Mouse (Mus musculus) midbrain, embryonic 14.5 days (tissue): ENCODE measurements around the gene Suco. TPM values are rescaled to one million over a fixed set of nuclear protein-coding genes. Genes with fewer than 3 reads are reported as not detected.

Source experiments
- ATAC-seq: fragments of 200-750 bp; cut with Nextera tagmentation; 2 replicates; pipeline ENCODE4 v1.8.0; 2017; ENCODE audit warnings: moderate number of reproducible peaks, moderate library complexity; ENCODE audit not compliant: low FRiP score, low TSS enrichment
- DNase-seq: peaks from one replicate; pipeline ENCODE4 v3.0.0-alpha.2; 2015
- H3K27ac ChIP-seq: fragments of 300-500 bp; sonication (generic); replicated peaks from 2 replicates; pipeline ENCODE4 v1.5.1; 2014; ENCODE audit warnings: mild to moderate bottlenecking, low read depth, low read length, moderate library complexity
- H3K27me3 ChIP-seq: fragments of 300-500 bp; sonication (generic); 2 replicates; pipeline ENCODE4 v1.6.1; 2014; ENCODE audit warnings: low read length, control low read depth, mixed read lengths; ENCODE audit not compliant: control insufficient read depth, insufficient read depth
- H3K36me3 ChIP-seq: fragments of 300-500 bp; sonication (generic); 2 replicates; pipeline ENCODE4 v1.6.1; 2014; ENCODE audit warnings: low read length, control low read depth; ENCODE audit not compliant: control insufficient read depth, insufficient read depth
- H3K4me1 ChIP-seq: fragments of 300-500 bp; sonication (generic); 2 replicates; pipeline ENCODE4 v1.6.1; 2014; ENCODE audit warnings: mild to moderate bottlenecking, antibody characterized with exemption, low read length, control low read depth; ENCODE audit not compliant: control insufficient read depth, insufficient read depth
- H3K4me2 ChIP-seq: fragments of 300-500 bp; sonication (generic); 2 replicates; pipeline ENCODE4 v1.6.1; 2014; ENCODE audit warnings: mild to moderate bottlenecking, low read length, moderate library complexity
- H3K4me3 ChIP-seq: fragments of 300-500 bp; sonication (generic); replicated peaks from 2 replicates; pipeline ENCODE4 v1.5.1; 2014; ENCODE audit warnings: low read depth, low read length
- H3K9ac ChIP-seq: fragments of 300-500 bp; sonication (generic); replicated peaks from 2 replicates; pipeline ENCODE4 v1.6.1; 2014; ENCODE audit warnings: mild to moderate bottlenecking, low read length, moderate library complexity
- H3K9me3 ChIP-seq: fragments of 300-500 bp; sonication (generic); 2 replicates; pipeline ENCODE4 v1.6.1; 2016; ENCODE audit warnings: low read length, control low read depth, mixed read lengths; ENCODE audit not compliant: control insufficient read depth
- WGBS: fragments of 180-500 bp; shearing (Covaris S2); extraction: QIAGEN DNeasy Blood & Tissue Kit; methylation state at CpG from one replicate; pipeline ENCODE4 v1.1.7; 2014; 5-methylcytosine and 5-hydroxymethylcytosine counted together
- polyA plus RNA-seq: library from polyadenylated mRNA; unstranded; fragments of >200 nt; fragmentation: Nextera tagmentation; extraction: Ambion mirVana; gene quantifications from 2 replicates; pipeline ENCODE4 v1.2.1, GENCODE M21; 2014

Suco gene
- polyA plus RNA-seq, 1 experiment from 2014 or later, result 27.8 TPM

DNA sequence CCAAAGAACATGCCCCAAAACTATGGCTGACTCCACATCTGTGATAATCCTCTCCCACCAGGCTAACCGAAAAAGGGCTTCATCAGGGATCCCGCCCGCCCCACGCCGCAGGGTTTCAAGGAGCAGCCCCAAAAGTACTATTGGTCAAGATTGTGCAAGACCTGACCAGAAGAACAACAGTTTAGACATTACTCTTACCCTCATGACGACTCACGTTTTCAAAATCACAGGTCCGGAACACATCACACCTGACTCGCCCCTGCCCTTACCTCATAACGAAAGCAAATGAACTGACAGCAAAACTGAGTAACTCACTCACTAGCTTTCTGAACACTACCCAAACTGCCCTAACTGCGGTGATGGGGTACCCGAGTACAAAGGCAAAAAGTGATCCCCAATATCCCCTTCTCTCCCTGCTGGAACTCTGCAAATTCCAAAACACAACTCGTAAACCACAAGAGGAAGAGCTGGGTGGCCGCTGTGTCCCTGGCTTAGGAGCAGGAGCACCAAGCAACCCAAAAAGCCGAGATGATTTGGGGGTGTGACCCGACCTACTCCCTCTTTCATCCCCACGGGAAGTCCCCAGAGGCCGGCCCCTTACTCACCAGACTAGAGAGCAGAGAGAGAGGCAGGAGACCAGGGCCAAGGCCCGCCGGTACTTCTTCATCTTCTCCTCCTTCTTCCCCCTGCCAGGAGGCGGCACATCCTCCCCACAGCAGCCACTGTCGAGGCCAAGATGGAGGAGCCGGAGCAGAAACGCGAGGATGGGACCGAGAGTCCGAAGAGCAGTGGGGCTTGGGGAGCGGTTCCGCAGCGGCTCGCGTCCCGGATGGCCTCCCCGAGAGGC is 553 bp downstream of the Suco start:
- Histone ChIP-seq H3K9ac (peak overlapping the region; percentile 91), H3K4me1 (peaks cover 26% of the 10 kb centered on the region), H3K27ac (peak overlapping the region; percentile 98), H3K4me2 (peak overlapping the region; percentile 90), H3K36me3 (no peaks in the 10 kb centered on the region), H3K27me3 (no peaks in the 10 kb centered on the region), H3K9me3 (no peaks in the 10 kb centered on the region), H3K4me3 (peak overlapping the region; percentile 82)
- peak; percentile 62; the same call in 1 of the 2 replicates for ATAC-seq
- under 1% methylated on average over 34 of the region's 34 CpGs for WGBS
- no peak for DNase-seq

DNA sequence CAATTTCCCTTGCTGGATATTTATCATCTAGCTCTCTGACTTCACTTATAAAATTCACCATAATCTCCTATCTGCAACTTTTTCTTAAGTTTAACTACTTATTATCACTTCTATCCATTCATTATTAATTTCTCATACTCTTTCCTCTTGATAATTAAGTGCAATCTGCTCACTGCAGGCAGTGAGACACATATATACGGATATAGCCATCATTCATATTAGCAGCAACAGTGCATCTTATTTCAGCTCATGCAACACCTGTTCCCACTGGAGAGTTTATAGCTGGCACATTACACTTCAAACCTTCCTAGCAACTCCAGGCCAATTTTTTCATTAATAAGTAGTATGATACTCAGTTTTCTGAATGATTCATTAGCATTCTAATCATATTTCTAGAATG is 7.1 kb downstream of the Suco start:
- no peak overlapping the region for H3K4me3 ChIP-seq
- 88% methylated on average over 1 of the region's 1 CpGs for WGBS
- no peaks in the 10 kb centered on the region for H3K27me3 ChIP-seq
- no peaks in the 10 kb centered on the region for H3K9me3 ChIP-seq
- DNase-seq (no peak), ATAC-seq (no peak)
- H3K9ac ChIP-seq, result no peak overlapping the region
- no peaks in the 10 kb centered on the region for H3K36me3 ChIP-seq
- H3K4me1 ChIP-seq, result peaks cover 8% of the 10 kb centered on the region
- H3K27ac ChIP-seq, result no peak overlapping the region
- H3K4me2 ChIP-seq, result no peak overlapping the region

DNA sequence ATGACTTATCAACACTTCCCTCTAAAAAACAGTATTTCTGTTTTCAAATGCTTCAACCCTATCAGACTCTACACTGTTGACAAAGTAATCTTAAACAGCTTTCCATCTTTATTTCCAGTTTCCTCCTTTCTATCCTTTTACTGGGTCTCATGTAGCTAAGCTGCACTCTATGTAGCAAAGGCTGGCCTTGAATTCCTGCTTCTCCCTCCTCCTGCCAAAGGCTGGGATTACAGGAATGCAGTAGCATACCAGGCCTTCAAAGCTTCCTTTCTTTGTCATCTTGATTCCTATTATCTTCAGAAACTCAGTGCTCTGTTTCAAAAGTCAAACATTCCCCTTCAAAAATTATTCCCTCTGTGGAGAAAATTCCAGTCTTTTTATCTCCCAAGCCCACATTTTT is 8.1 kb downstream of the Suco start:
- H3K36me3 ChIP-seq, result no peaks in the 10 kb centered on the region
- no peak overlapping the region for H3K4me2 ChIP-seq
- H3K4me3 ChIP-seq, result no peak overlapping the region
- DNase-seq (no peak), ATAC-seq (no peak)
- no peaks in the 10 kb centered on the region for H3K9me3 ChIP-seq
- no peaks in the 10 kb centered on the region for H3K4me1 ChIP-seq
- H3K27me3 ChIP-seq, result no peaks in the 10 kb centered on the region
- H3K27ac ChIP-seq, result no peak overlapping the region
- no peak overlapping the region for H3K9ac ChIP-seq

- DNase-seq (no peak), ATAC-seq (no peak)
- H3K4me1 ChIP-seq, result no peaks in the 10 kb centered on the region
- no peaks in the 10 kb centered on the region for H3K9me3 ChIP-seq
- no peaks in the 10 kb centered on the region for H3K36me3 ChIP-seq
- H3K9ac ChIP-seq, result no peak overlapping the region
- H3K27me3 ChIP-seq, result no peaks in the 10 kb centered on the region
- no peak overlapping the region for H3K4me3 ChIP-seq
- no peak overlapping the region for H3K4me2 ChIP-seq
- WGBS, result 87% methylated on average over 2 of the region's 2 CpGs
- no peak overlapping the region for H3K27ac ChIP-seq
Measured at GRCm38 (mm10) chr1:161863742-161864141, 12.7 kb downstream of the Suco start.

DNA sequence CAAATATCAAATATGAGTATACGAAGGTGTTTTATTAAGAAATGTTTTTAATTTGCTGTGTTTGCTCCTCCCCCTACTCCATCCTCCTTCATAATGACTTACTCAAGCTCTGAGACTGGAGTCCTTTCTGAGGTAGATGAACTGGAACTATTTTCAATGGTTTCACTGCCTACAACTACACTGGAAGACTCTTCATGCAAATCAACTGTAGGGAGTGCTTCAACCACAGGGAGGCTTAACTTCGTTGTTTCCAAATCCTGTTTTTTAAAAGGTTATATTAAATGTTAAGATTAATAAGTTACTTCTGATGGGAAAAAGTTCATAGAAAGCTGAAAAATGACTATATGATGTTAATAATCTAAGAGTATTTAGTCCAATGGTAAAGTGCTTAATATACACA is 17.2 kb downstream of the Suco start:
- WGBS, result 95% methylated on average over 2 of the region's 2 CpGs
- H3K4me2 ChIP-seq, result no peak overlapping the region
- DNase-seq (no peak), ATAC-seq (no peak)
- no peaks in the 10 kb centered on the region for H3K4me1 ChIP-seq
- no peak overlapping the region for H3K4me3 ChIP-seq
- H3K9me3 ChIP-seq, result no peaks in the 10 kb centered on the region
- H3K27ac ChIP-seq, result no peak overlapping the region
- no peak overlapping the region for H3K9ac ChIP-seq
- peaks cover 19% of the 10 kb centered on the region for H3K36me3 ChIP-seq
- no peaks in the 10 kb centered on the region for H3K27me3 ChIP-seq

- 94% methylated on average over 2 of the region's 2 CpGs for WGBS
- Histone ChIP-seq H3K36me3 (peaks cover 27% of the 10 kb centered on the region), H3K27ac (no peak overlapping the region), H3K4me1 (no peaks in the 10 kb centered on the region), H3K9ac (no peak overlapping the region), H3K4me3 (no peak overlapping the region), H3K4me2 (no peak overlapping the region), H3K27me3 (no peaks in the 10 kb centered on the region), H3K9me3 (no peaks in the 10 kb centered on the region)
- no peak for DNase-seq
- no peak for ATAC-seq
Measured at GRCm38 (mm10) chr1:161826677-161827076, 49.8 kb downstream of the Suco start.

- 96% methylated on average over 5 of the region's 5 CpGs for WGBS
Measured at GRCm38 (mm10) chr1:161809428-161809827, 67.1 kb downstream of the Suco start.

GRCm38 (mm10) chr1:161808980-161809379 is 67.5 kb downstream of the Suco start:
- 90% methylated on average over 6 of the region's 6 CpGs for WGBS
- Histone ChIP-seq H3K27ac (no peak overlapping the region), H3K27me3 (no peaks in the 10 kb centered on the region), H3K36me3 (no peaks in the 10 kb centered on the region), H3K4me3 (no peak overlapping the region), H3K9ac (no peak overlapping the region), H3K9me3 (no peaks in the 10 kb centered on the region), H3K4me2 (no peak overlapping the region), H3K4me1 (no peaks in the 10 kb centered on the region)
- ATAC-seq (no peak), DNase-seq (no peak)

More at GRCm38 (mm10) chr1:161809428-161809827, 67.1 kb downstream of the Suco start:
- no peak for ATAC-seq
- H3K9ac ChIP-seq, result no peak overlapping the region
- no peak overlapping the region for H3K4me2 ChIP-seq
- no peak overlapping the region for H3K27ac ChIP-seq
- no peak overlapping the region for H3K4me3 ChIP-seq
- no peaks in the 10 kb centered on the region for H3K27me3 ChIP-seq
- H3K36me3 ChIP-seq, result no peaks in the 10 kb centered on the region
- no peak for DNase-seq
- no peaks in the 10 kb centered on the region for H3K4me1 ChIP-seq
- H3K9me3 ChIP-seq, result no peaks in the 10 kb centered on the region

GRCm38 (mm10) chr1:161804541-161804971 is 71.9 kb downstream of the Suco start:
- ATAC-seq, result no peak
- H3K4me3 ChIP-seq, result no peak overlapping the region
- H3K27ac ChIP-seq, result no peak overlapping the region
- DNase-seq, result no peak
- WGBS, result 91% methylated on average over 8 of the region's 8 CpGs
- no peaks in the 10 kb centered on the region for H3K36me3 ChIP-seq
- no peaks in the 10 kb centered on the region for H3K4me1 ChIP-seq
- H3K27me3 ChIP-seq, result no peaks in the 10 kb centered on the region
- H3K4me2 ChIP-seq, result no peak overlapping the region
- H3K9me3 ChIP-seq, result no peaks in the 10 kb centered on the region
- H3K9ac ChIP-seq, result no peak overlapping the region
